Mouse (Mus musculus) kidney, adult 2 months (tissue): Measurements from ENCODE around the gene Igf2.

Experiments used
- CTCF ChIP-seq: fragments of 200-500 bp; conservative IDR thresholded peaks from 2 replicates; pipeline ENCODE4 v1.5.1; 2011; ENCODE audit warnings: low read depth, mild to moderate bottlenecking, control low read depth, low read length, moderate library complexity, mixed read lengths; ENCODE audit not compliant: insufficient read depth, insufficient read length
- POLR2A ChIP-seq: fragments of 200-500 bp; IDR thresholded peaks from one replicate; pipeline ENCODE4 v1.6.1; 2011; ENCODE audit warnings: low read depth, low read length, control low read depth

DNA sequence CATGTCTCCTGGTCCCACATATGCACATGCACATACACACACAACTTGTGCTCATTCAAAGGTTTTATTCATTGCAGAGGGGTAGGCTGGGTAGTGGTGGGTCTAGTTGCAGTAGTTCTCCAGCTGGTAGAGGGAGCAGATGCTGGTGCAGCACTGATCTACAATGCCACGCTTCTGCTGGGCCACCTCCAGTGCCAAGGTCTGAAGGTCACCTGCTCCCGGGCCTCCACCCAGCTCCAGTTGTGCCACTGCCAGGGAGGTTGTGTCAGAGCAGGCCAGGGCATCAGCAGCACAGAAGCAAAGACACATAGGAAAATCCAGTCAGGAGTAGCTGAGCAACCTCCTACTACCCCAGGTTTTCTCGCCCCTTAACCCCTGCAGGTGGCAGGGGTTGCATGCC, 12.0 kb upstream of the Igf2 start:
- TF ChIP-seq CTCF (no peak), POLR2A (no peak)
